Mouse (Mus musculus) gastrocnemius, postnatal 36 days (tissue): ENCODE data around the gene Cebpg. TPM values are rescaled to one million over a fixed set of nuclear protein-coding genes. Genes with fewer than 3 reads are reported as not detected.

Source experiments
- DNase-seq, 2 experiments: peaks; one replicate each; pipeline ENCODE4 v3.0.0; 2022
- intact Hi-C: fragments of 180-260 bp; cut with DNase I; formaldehyde crosslinking; loops from one replicate; pipeline ENCODE4 v1.15.1; 2025
- total RNA-seq, 2 experiments: library from RNA; stranded (reverse); gene quantifications; 2 replicates each; pipeline ENCODE4 v1.2.3; 2021

Cebpg gene
- total RNA-seq, 2 experiments from 2014 or later: 36.9 to 38.0 TPM

- DNase-seq: peak; percentile 58 to 74
- intact Hi-C loops: no loop called here
These were observed 546 bp downstream of the Cebpg start for GRCm38 (mm10) chr7:35055619-35056435.

- intact Hi-C loops: no loop called here
- DNase-seq: no peak
These were observed 1.3 kb downstream of the Cebpg start for GRCm38 (mm10) chr7:35054977-35055618.

DNA sequence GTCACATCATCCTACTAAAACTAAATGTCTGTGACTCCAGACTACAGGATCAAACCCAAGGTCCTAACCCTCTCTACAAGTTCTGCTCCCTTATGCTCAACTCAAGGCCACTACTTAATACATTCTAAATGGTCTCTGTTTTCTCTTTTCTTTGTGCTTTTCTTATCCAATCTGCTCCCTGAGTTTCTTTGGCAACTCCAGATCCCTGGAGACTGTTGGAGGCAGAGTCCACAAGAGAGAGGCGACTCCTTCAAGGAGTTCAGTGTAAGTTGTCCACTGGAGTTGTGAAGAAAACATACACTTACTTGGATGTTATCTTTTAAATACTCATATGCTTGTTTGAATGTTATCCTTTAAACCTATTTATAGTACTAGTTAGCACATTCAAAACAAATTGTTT, 2.1 kb downstream of the Cebpg start:
- intact Hi-C loops: no loop called here
- no peak for DNase-seq

DNA sequence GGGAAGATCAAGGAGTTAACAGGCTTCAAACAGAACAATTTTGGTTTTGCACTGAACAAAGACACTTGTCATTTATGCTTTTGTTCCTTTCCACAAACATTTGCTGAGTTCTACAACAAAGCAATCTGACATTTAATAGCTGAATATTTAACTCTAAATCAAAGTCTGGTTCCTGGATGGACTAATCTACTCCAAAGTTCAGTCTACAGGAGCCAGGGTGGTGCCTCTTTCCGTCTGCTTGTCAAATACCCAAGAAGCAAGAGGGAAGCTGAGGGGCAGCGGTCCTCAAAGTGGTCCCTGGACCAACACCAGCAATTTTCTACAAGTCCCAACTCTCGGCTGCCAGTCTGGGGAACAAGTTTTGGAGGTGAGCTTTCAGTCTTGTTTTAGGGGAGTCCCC, 3.2 kb downstream of the Cebpg start:
- intact Hi-C loops: no loop called here
- DNase-seq: no peak

DNA sequence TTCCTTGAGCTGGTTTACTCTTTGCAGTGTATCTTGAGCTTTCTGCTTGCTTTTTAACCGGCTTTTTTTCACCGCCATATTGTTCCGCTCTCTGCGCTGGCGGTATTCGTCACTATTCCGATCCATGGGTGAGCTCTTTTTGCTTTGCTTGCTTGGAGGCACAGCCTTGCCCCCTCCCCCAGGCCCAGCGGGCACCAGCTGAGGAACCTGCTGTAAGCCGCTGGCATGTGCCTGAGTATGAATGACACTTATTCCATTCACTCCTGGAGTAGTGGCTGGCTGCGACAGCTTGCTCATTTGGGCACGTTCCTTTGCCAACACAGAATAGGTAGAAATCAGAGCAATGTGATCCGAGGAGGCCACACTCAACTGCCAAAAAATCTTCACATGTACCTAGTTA, 5.8 kb downstream of the Cebpg start:
- no peak for DNase-seq
- intact Hi-C loops: no loop called here

DNA sequence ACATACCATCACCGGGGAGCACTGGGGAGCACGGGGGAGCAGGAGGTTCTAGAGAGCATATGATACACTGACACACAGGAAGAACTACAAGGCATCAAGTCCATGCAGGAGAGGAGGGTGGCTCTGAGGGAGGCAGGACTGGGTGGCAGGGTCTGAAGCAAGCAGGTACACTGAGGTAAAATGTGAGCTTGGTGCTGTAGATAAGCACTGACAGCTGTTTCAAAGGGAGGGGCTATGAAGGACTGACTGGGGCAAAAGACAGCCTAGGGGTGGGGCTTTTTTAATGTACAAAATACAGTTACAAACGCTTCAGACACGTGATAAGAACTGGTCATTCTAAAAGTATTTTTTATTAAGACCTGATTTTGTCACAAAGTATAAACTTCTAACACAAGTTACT, 10.3 kb downstream of the Cebpg start:
- DNase-seq: no peak

GRCm38 (mm10) chr7:35044719-35045118, 11.7 kb downstream of the Cebpg start:
- intact Hi-C loops: no loop called here

More for the DNA sequence above, 10.3 kb downstream of the Cebpg start:
- intact Hi-C loops: no loop called here

DNA sequence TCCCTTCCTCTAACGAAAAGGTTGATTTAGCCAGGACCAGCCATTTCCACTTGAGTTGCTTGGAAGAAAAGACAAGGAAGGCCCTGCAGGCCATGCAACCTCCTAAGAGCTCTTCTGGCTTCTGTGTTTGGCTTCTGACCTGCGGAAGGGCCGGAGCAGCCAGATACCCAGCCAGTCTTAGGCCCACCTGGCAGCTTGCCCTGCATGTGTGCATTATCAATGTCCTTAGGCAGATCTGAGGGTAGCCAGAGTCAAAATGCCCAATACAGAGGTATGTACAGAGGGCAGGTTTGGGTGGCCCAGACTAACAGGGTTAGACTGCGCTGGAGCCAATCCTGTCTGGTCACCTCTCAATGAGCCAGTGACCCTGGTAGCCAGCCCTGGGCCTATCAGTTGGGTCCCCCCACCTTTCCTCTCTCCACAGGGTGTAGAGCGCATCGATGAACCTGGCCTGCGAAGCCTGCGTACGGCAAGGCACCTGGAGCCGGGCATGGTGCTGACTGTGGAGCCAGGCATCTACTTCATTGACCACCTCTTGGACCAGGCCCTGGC, 13.0 kb downstream of the Cebpg start:
- intact Hi-C loops: no loop called here
- DNase-seq: peak in 1 of 2 experiments; percentile 21

More at GRCm38 (mm10) chr7:35044719-35045118, 11.7 kb downstream of the Cebpg start:
- DNase-seq: no peak

GRCm38 (mm10) chr7:35042759-35043217, 13.6 kb downstream of the Cebpg start:
- intact Hi-C loops: no loop called here
- DNase-seq: peak; percentile 50 to 56

GRCm38 (mm10) chr7:35042209-35042554, 14.2 kb downstream of the Cebpg start:
- no peak for DNase-seq

GRCm38 (mm10) chr7:35041286-35042208, 14.8 kb downstream of the Cebpg start:
- peak in 1 of 2 experiments; percentile 37 for DNase-seq
- intact Hi-C loops: no loop called here

More at GRCm38 (mm10) chr7:35042209-35042554, 14.2 kb downstream of the Cebpg start:
- intact Hi-C loops: no loop called here

DNA sequence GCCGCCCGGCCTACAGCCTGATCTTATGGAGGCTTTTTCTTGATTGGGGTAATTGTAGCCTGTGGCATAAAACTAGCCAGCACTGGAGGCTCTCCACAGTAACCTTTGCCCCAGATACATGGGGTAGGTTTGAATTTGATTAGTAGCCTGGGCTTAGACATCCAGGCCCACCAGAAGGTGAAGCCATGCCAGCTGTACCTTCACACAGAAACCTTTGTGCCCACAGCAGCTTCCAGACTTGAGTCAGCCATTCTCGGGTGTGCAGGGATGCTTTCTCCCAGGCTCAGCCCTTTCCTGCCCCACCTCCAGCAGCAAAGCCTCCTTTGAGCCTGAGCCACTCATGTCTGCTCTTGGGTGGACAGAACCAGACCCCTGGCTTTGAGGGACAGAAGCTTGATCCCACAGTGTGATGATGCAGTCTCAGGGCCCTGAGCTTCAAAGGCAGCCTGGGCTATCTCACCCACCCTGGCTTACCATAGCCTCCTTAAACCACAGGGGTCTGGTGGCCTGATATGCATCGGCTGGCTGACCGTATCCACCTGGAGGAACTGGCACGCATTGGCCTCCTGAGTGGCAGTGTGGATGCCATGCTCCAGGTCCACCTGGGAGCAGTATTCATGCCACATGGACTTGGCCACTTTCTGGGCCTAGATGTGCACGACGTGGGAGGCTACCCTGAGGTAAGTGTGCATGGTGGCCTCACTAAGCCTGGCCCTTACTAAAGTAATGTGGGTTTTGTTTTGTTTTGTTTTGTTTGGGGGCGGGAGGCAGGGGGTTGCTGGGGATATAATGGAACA, 16.0 kb downstream of the Cebpg start:
- no peak for DNase-seq
- intact Hi-C loops: no loop called here

DNA sequence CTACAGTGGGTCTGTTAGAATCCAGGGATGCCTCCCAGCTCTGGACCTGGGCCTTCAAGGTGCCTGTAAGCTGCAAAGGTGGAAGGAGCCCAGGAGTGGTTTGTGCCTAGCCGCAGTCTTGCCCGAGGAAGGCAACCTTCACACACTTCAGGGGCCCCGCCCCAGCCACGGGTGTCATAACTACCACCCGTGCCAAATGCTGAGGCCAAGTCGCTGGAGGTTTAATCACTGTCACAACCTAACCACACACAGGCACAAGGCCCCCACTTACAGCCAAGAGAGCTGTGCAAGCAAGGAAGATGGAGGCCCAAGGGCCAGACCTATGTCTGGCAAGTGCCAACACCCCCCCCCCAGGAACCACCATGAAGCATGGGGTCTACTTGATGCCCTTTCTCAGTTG, 19.0 kb downstream of the Cebpg start:
- intact Hi-C loops: no loop called here
- DNase-seq: no peak

GRCm38 (mm10) chr7:35036266-35036731, 20.1 kb downstream of the Cebpg start:
- peak; percentile 51 for DNase-seq
- intact Hi-C loops: no loop called here

- DNase-seq: no peak
- intact Hi-C loops: no loop called here
These were observed 20.8 kb downstream of the Cebpg start for GRCm38 (mm10) chr7:35035565-35035964.

- intact Hi-C loops: no loop called here
These were observed 21.2 kb downstream of the Cebpg start for GRCm38 (mm10) chr7:35035141-35035553.

DNA sequence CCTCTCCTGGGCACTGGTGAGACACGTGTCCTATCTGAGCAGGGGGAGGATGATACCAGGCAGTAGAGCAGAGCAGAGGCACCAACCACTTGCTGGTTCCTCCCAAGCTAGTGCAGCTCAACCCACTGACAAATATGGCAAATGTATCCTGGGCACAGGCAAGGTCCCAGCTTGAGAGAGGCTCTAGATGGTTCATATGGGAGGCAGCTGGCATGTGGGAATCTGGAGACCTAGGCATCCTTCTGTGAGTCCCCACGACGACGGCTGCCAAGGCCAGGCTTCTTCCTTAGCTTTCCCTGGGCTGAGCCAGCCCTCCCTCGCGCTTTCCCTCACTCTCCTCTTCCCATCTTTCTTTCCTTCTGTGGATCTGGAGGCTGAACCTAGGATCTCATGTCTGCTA, 25.8 kb downstream of the Cebpg start:
- intact Hi-C loops: no loop called here
- no peak for DNase-seq

More at GRCm38 (mm10) chr7:35035141-35035553, 21.2 kb downstream of the Cebpg start:
- peak in 1 of 2 experiments; percentile 49 for DNase-seq

DNA sequence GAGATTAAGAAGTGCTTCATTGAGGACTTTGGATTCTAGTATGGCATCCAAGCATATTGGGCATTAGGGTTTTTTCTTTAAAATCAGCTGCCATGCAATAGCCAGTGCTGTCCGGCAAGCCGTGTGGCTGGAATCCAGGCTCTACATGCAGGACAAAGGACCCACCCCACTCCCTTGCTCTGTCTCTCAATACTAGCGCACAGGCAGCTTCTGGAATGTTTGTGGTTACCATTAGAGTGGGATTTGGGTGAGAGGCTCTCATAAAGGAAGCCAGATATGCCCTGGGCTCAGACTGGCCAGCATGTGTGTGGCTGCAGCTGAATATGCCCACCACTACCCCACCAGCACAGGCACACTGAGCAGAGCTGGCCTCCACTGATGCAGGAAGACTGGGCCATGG, 26.7 kb downstream of the Cebpg start:
- DNase-seq: no peak
- intact Hi-C loops: loop anchor here (10.0 kb wide), 1 partner anchor 355 kb away; no protein-coding TSS in a partner anchor

DNA sequence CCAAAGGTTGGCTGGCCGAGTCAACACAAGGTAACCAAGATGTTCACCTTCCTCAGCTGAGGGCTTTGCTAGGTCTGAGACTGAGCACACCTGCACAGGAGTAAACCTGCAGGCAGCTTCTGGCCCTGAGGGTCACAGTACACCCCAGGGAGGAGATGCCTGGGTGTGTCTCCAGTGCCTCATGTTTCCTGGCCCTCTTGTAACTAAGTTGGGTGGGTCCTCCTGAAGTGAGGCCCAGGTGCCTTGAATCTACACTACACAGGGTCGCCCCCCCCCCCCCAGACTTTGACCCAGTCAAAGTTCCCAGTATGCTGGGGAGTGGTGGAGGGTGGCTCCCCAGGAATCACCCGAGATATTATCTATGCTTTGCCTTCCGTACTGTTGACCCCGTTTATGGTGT, 27.1 kb downstream of the Cebpg start:
- intact Hi-C loops: loop anchor here (10.0 kb wide), 1 partner anchor 354 kb away; no protein-coding TSS in a partner anchor
- DNase-seq: no peak
